Mouse (Mus musculus) lung, adult 2 months (tissue): Measurements from ENCODE around the gene Ptp4a2.
"Not testable (repeated sequence)": the region's sequence is repeated elsewhere in the genome, so short reads cannot be mapped to it uniquely, and the experiment has no call there.

Experiments
- CTCF ChIP-seq: fragments of 200-500 bp; IDR thresholded peaks from 2 replicates; pipeline ENCODE4 v1.5.1; 2011; ENCODE audit warnings: mild to moderate bottlenecking, low read length, control low read depth; ENCODE audit not compliant: insufficient read depth
- POLR2A ChIP-seq: fragments of 200-500 bp; IDR thresholded peaks from 2 replicates; pipeline ENCODE4 v1.6.1; 2011; ENCODE audit warnings: low read depth, mild to moderate bottlenecking, control low read depth, low read length, borderline replicate concordance; ENCODE audit errors: extremely low read depth

DNA sequence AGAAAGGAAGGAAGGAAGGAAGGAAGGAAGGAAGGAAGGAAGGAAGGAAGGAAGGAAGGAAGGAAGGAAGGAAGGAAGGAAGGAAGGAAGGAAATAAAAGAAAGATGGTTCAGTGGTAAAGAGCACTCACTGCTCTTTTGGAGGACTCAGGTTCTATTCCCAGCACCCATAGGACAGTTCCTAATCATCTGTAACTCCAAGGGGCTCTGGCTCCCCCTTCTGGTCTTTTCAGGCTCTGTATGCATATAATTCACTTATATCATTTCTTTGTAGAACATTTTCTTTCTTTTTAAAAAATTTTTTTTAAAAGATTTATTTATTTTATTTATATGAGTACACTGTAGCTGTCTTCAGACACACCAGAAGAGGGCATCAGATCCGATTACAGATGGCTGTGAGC is 48.5 kb upstream of the Ptp4a2 start:
- not testable (repeated sequence) for TF ChIP-seq CTCF, POLR2A
